Mouse (Mus musculus) forebrain, embryonic 14.5 days (tissue): ENCODE measurements around the gene Gm1673. TPM values are rescaled to one million over a fixed set of nuclear protein-coding genes. Genes with fewer than 3 reads are reported as not detected.

Experiments
- ATAC-seq: fragments of 200-750 bp; cut with Nextera tagmentation; 2 replicates; pipeline ENCODE4 v1.8.0; 2017; ENCODE audit warnings: mild to moderate bottlenecking, moderate library complexity
- DNase-seq: peaks from one replicate; pipeline ENCODE4 v3.0.0-alpha.2; 2015; ENCODE audit warnings: low spot score
- H3K27ac ChIP-seq: fragments of 300-500 bp; sonication (generic); 2 replicates; pipeline ENCODE4 v1.5.1; 2014; ENCODE audit warnings: low read depth, mild to moderate bottlenecking, control low read depth, low read length, moderate library complexity
- H3K27me3 ChIP-seq: fragments of 300-500 bp; sonication (generic); replicated peaks from 2 replicates; pipeline ENCODE4 v1.6.1; 2014; ENCODE audit warnings: low read length, control low read depth, mixed read lengths; ENCODE audit not compliant: control insufficient read depth, insufficient read depth
- H3K36me3 ChIP-seq: fragments of 300-500 bp; sonication (generic); 2 replicates; pipeline ENCODE4 v1.6.1; 2014; ENCODE audit warnings: low read length, control low read depth; ENCODE audit not compliant: control insufficient read depth, insufficient read depth
- H3K4me1 ChIP-seq: fragments of 300-500 bp; sonication (generic); 2 replicates; pipeline ENCODE4 v1.6.1; 2014; ENCODE audit warnings: antibody characterized with exemption, low read length, control low read depth; ENCODE audit not compliant: control insufficient read depth, insufficient read depth
- H3K4me2 ChIP-seq: fragments of 300-500 bp; sonication (generic); 2 replicates; pipeline ENCODE4 v1.6.1; 2014; ENCODE audit warnings: mild to moderate bottlenecking, control low read depth, low read length
- H3K4me3 ChIP-seq: fragments of 300-500 bp; sonication (generic); 2 replicates; pipeline ENCODE4 v1.5.1; 2014; ENCODE audit warnings: low read depth, low read length, control low read depth
- H3K9ac ChIP-seq: fragments of 300-500 bp; sonication (generic); 2 replicates; pipeline ENCODE4 v1.6.1; 2014; ENCODE audit warnings: mild to moderate bottlenecking, low read length, control low read depth, moderate library complexity
- H3K9me3 ChIP-seq: fragments of 300-500 bp; sonication (generic); replicated peaks from 2 replicates; pipeline ENCODE4 v1.6.1; 2016; ENCODE audit warnings: low read length, control low read depth, mixed read lengths; ENCODE audit not compliant: control insufficient read depth
- WGBS: fragments of 180-500 bp; shearing (Covaris S2); extraction: QIAGEN DNeasy Blood & Tissue Kit; methylation state at CpG from one replicate; pipeline ENCODE4 v1.1.7; 2014; 5-methylcytosine and 5-hydroxymethylcytosine counted together
- polyA plus RNA-seq: library from polyadenylated mRNA; unstranded; fragments of >200 nt; fragmentation: Nextera tagmentation; extraction: Ambion mirVana; gene quantifications from 2 replicates; pipeline ENCODE4 v1.2.1, GENCODE M21; 2014

Gene Gm1673
- polyA plus RNA-seq, 1 experiment from 2014 or later = 498 TPM

DNA sequence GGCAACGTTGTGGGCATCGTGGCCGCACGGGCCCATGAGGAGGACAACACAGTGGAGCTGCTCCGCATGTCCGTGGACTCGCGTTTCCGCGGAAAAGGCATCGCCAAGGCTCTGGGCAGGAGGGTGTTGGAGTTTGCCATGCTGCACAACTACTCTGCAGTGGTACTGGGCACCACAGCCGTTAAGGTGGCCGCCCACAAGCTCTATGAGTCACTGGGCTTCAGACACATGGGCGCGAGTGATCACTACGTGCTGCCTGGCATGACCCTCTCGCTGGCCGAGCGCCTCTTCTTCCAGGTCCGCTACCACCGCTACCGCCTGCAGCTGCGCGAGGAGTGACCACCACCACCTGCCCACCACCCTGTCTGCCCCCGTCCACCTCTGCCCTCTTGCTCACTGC lies 17.6 kb downstream of the Gm1673 start:
- no peak overlapping the region for H3K9ac ChIP-seq
- H3K4me1 ChIP-seq = peaks cover 20% of the 10 kb centered on the region
- H3K27ac ChIP-seq = no peak overlapping the region
- ATAC-seq (no peak), DNase-seq (no peak)
- H3K27me3 ChIP-seq = no peaks in the 10 kb centered on the region
- no peak overlapping the region for H3K4me3 ChIP-seq
- H3K36me3 ChIP-seq = peaks cover 21% of the 10 kb centered on the region
- whole genome bisulfite sequencing = 96% methylated on average over 25 of the region's 25 CpGs
- H3K4me2 ChIP-seq = no peak overlapping the region
- no peaks in the 10 kb centered on the region for H3K9me3 ChIP-seq

DNA sequence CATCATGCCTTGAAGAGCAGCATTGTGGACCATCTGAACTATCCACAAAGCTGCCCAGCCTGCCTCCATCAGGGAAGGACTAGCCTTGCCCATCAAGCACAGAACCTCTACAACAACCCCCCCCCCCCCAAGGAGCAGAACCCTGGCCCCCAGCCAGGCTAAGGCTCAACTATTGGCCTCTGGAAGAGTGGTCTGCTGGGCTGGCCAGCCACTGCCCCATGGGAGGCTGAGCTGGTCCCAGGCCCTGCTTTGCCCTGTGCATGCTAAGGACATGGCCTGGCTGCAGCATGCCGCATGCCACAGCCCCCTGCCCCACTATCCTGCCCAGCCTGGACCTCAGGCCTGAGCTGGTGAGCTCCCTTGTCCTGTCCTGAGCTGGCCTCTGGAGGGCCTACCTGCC lies 18.2 kb downstream of the Gm1673 start:
- no peak overlapping the region for H3K4me2 ChIP-seq
- H3K27me3 ChIP-seq = no peaks in the 10 kb centered on the region
- WGBS = 93% methylated on average over 1 of the region's 1 CpGs
- no peak overlapping the region for H3K9ac ChIP-seq
- no peaks in the 10 kb centered on the region for H3K9me3 ChIP-seq
- ATAC-seq (no peak), DNase-seq (no peak)
- H3K36me3 ChIP-seq = peaks cover 21% of the 10 kb centered on the region
- H3K4me1 ChIP-seq = peaks cover 20% of the 10 kb centered on the region
- H3K27ac ChIP-seq = no peak overlapping the region
- no peak overlapping the region for H3K4me3 ChIP-seq

DNA sequence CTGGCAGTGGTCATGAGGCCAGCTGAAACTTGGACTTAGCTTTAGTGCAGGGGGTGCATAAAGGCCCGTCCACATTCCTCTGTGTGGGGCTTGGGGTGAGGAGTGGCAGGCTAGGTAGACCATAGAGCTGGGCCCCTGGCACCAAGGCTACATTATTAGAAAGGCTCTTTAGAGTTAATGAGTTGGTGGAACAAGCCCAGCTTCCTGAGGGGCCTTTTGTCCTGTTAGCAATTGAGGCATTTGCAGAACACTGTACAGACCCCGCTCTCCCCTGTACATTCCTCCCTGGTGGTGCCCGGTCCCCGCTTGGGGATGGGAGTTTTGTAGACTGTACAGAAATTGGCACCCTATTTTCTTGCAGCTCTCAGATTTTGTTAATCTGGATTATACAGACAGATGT lies 19.4 kb downstream of the Gm1673 start:
- H3K9me3 ChIP-seq = no peaks in the 10 kb centered on the region
- peaks cover 18% of the 10 kb centered on the region for H3K4me1 ChIP-seq
- WGBS = 45% methylated on average over 4 of the region's 4 CpGs
- H3K4me2 ChIP-seq = no peak overlapping the region
- DNase-seq (peak; percentile 49), ATAC-seq (peak; percentile 33)
- peaks cover 21% of the 10 kb centered on the region for H3K36me3 ChIP-seq
- H3K27ac ChIP-seq = peak overlapping the region; percentile 27; the same call in 1 of the 2 replicates
- H3K4me3 ChIP-seq = no peak overlapping the region
- no peaks in the 10 kb centered on the region for H3K27me3 ChIP-seq
- no peak overlapping the region for H3K9ac ChIP-seq

DNA sequence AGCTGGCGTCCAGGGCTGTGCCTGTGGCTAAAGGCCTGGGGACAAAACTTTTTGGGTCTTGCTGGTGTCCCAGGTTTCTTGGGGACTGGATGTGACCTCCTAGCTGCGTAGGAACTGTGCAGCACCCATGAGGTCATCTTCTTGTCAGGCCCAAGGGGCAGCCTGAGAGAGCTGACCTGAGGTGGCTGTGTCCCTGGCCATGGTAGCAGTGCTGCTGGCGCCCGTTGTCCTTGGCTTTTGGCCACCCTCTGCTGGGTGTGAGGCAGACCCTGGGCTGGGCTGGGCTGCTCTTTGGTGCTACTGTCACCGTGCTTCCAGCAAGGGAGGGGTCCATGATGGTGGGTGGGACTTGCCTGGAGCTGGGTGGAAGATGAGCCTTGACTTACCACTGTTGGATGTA lies 21.4 kb downstream of the Gm1673 start:
- no peaks in the 10 kb centered on the region for H3K4me1 ChIP-seq
- ATAC-seq (no peak), DNase-seq (no peak)
- H3K27me3 ChIP-seq = no peaks in the 10 kb centered on the region
- H3K9ac ChIP-seq = no peak overlapping the region
- no peaks in the 10 kb centered on the region for H3K9me3 ChIP-seq
- H3K4me3 ChIP-seq = no peak overlapping the region
- no peak overlapping the region for H3K27ac ChIP-seq
- no peak overlapping the region for H3K4me2 ChIP-seq
- peaks cover 21% of the 10 kb centered on the region for H3K36me3 ChIP-seq
- whole genome bisulfite sequencing = 86% methylated on average over 5 of the region's 5 CpGs

DNA sequence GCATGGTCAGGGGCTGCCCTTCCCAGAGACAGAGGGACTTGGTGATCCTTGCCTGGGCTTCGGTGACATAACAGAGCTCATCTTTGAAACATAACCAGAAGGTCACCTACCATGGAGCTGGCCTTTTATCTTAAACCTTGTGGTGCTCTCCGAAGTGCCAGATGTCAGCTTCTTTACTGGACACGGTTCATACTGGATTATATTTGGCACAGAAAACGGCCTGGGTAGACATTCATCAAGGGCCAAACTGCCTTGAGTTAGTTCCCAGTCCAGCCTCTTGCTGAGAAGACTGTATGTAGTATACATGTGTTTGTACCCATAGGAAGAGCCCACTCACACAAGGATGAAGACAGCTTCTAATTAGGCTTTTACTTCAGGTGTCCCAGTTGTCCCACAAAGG lies 23.6 kb downstream of the Gm1673 start:
- Histone ChIP-seq H3K9me3 (no peaks in the 10 kb centered on the region), H3K36me3 (peaks cover 1% of the 10 kb centered on the region), H3K9ac (no peak overlapping the region), H3K27ac (no peak overlapping the region), H3K27me3 (no peaks in the 10 kb centered on the region), H3K4me1 (no peaks in the 10 kb centered on the region), H3K4me2 (no peak overlapping the region), H3K4me3 (no peak overlapping the region)
- ATAC-seq = no peak
- 89% methylated on average over 4 of the region's 4 CpGs for WGBS
- no peak for DNase-seq

DNA sequence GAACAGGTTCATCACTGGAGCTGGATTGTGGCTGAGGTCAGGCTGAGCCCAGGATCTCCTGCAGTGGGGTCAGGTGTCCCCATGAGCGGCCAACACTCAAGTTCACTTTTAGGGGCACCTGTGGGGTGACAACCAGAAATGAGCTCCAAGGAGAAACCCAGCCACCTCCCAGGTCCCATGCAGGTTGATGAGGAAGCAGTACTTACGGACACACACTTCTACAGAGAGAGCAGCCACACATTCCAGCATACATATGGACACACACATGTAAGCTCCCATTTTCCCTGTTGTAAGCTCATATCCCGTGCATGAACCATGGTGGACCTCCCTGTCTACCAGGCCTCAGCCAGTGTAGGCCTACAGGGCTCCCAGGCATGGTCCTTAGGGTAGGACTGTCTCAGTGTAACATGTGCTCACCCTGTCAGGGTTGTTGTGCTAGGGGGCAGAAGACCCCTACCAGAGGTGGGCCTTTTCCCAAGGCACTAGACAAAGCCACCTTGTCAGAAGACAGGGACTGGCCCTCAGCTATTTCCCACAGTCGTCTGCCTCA lies 24.2 kb downstream of the Gm1673 start:
- H3K27me3 ChIP-seq = no peaks in the 10 kb centered on the region
- H3K4me2 ChIP-seq = no peak overlapping the region
- no peak overlapping the region for H3K27ac ChIP-seq
- DNase-seq (no peak), ATAC-seq (no peak)
- no peaks in the 10 kb centered on the region for H3K4me1 ChIP-seq
- no peak overlapping the region for H3K9ac ChIP-seq
- no peak overlapping the region for H3K4me3 ChIP-seq
- 84% methylated on average over 4 of the region's 4 CpGs for WGBS
- H3K9me3 ChIP-seq = no peaks in the 10 kb centered on the region
- no peaks in the 10 kb centered on the region for H3K36me3 ChIP-seq

DNA sequence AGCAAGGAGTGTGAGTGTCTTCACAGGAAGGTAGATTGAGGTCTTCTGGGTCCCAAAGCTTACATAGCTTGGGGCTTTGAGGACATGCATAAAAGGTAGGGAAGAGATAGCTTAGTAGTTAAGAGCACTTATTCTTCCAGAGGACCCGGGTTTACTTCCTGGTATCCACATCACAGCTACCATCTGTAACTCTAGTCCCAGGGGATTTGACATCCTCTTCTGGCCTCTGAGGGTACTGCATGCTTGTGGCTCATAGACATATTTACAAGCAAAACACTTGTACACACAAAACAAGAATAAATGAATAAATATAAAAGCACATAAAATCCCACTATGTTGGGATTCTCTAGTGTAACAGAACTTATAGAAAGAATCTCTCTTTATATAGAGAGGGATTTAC lies 31.4 kb downstream of the Gm1673 start:
- Histone ChIP-seq H3K36me3 (no peaks in the 10 kb centered on the region), H3K4me3 (no peak overlapping the region), H3K27ac (no peak overlapping the region), H3K27me3 (no peaks in the 10 kb centered on the region), H3K9me3 (no peaks in the 10 kb centered on the region), H3K4me1 (no peaks in the 10 kb centered on the region), H3K4me2 (no peak overlapping the region), H3K9ac (no peak overlapping the region)
- 88% methylated on average over 1 of the region's 1 CpGs for WGBS
- ATAC-seq = no peak
- DNase-seq = no peak

DNA sequence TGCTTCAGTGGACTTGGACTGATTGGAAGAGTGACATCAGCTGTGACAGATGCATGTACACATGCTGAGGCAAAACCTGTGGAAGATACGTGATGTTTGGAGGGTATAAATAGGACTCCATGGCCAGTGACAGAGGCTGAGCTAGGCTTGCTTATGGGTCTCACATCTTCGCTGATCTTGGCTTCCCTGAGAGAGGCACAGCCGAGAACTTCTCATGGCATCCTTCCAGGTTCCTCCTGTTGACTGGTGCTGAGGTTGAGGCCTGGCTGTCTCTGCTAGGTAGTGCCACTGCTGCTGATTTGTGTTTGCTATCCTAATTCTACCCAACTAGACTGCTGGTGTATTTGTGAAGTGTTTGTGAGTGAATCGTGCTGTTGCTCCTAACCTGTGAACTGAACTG lies 35.7 kb downstream of the Gm1673 start:
- WGBS = 79% methylated on average over 4 of the region's 4 CpGs
- Histone ChIP-seq H3K27me3 (no peaks in the 10 kb centered on the region), H3K9ac (no peak overlapping the region), H3K36me3 (no peaks in the 10 kb centered on the region), H3K4me2 (no peak overlapping the region), H3K9me3 (no peaks in the 10 kb centered on the region), H3K27ac (no peak overlapping the region), H3K4me1 (no peaks in the 10 kb centered on the region), H3K4me3 (no peak overlapping the region)
- DNase-seq = no peak
- ATAC-seq = no peak

DNA sequence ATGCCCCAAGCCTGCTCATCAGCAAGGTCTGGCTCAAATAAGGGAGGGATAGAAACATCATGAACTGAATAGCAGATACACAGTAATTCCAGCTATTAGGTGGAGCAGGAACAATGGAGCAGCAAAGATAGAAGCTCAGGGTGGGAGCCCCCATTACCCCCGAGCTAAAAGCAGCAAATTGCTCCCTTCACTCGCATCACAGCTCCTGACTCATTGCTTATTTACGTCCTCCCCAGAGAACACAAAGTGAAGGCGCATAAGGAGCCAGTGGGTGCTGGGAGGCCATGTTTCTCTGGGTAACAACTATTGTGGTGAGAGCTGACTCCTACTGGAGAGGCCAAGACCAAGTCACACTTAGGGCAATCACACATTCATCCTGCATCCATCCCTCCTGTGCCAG lies 46.9 kb downstream of the Gm1673 start:
- no peak overlapping the region for H3K4me3 ChIP-seq
- no peaks in the 10 kb centered on the region for H3K9me3 ChIP-seq
- ATAC-seq (no peak), DNase-seq (no peak)
- no peaks in the 10 kb centered on the region for H3K27me3 ChIP-seq
- H3K36me3 ChIP-seq = no peaks in the 10 kb centered on the region
- no peaks in the 10 kb centered on the region for H3K4me1 ChIP-seq
- no peak overlapping the region for H3K9ac ChIP-seq
- H3K4me2 ChIP-seq = no peak overlapping the region
- no peak overlapping the region for H3K27ac ChIP-seq
- 64% methylated on average over 4 of the region's 4 CpGs for WGBS
